Mouse (Mus musculus): ENCODE measurements around the gene Cxadr. TPM values are rescaled to one million over a fixed set of nuclear protein-coding genes. Genes with fewer than 3 reads are reported as not detected.

The Cxadr gene
- polyA plus RNA-seq, 1 experiment from 2014 or later, result 88.0 TPM

DNA sequence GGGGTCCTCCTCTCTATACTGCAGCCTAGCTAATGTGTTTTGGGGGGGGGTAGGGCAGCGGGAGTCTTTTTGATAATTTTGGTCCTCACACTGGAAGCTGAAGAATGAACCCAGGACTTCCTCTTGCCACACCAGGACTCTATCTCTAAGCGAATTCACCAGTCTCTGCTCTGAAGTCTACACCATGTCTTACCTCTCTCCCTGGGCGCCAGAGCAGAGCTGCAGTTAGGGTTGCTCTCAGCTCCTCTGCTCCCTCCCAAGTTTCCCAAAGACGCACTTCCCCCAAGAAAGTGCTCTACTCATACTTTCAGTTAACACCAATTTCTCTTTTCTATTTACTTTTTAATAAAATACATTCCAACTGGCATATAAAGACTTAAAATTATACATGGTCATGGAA lies 23.7 kb upstream of the Cxadr start:
- H3K27me3 ChIP-seq, result no peaks in the 10 kb centered on the region
- ChIA-PET POLR2A (interaction anchor here (1.0 kb wide), 1 partner anchor 10 kb away, joined by 3 read pairs; no protein-coding TSS in a partner anchor), CTCF (no interaction called here)
- ATAC-seq (no peak), DNase-seq (ENCODE audit: low read depth, low spot score) (no peak)
- TF ChIP-seq CTCF (IDR thresholded peaks at IDR 0.05), result no peak
- in situ Hi-C loops (cut with MboI; ENCODE audit: low pct_unique_long_range_greater_than_20kb), result no loop called here

- no peak for DNase-seq (ENCODE audit: low read depth, low spot score)
- no peaks in the 10 kb centered on the region for H3K27me3 ChIP-seq
- ChIA-PET CTCF (interaction anchor here (1.2 to 1.7 kb wide), 2 partner anchors 13 to 37 kb away, joined by 3 to 5 read pairs; no protein-coding TSS in a partner anchor), POLR2A (no interaction called here)
- no peak for ATAC-seq
- no peak for TF ChIP-seq CTCF (IDR thresholded peaks at IDR 0.05)
- in situ Hi-C loops (cut with MboI; ENCODE audit: low pct_unique_long_range_greater_than_20kb), result no loop called here
These were observed 21.0 kb upstream of the Cxadr start for GRCm38 (mm10) chr16:78280093-78280881.

DNA sequence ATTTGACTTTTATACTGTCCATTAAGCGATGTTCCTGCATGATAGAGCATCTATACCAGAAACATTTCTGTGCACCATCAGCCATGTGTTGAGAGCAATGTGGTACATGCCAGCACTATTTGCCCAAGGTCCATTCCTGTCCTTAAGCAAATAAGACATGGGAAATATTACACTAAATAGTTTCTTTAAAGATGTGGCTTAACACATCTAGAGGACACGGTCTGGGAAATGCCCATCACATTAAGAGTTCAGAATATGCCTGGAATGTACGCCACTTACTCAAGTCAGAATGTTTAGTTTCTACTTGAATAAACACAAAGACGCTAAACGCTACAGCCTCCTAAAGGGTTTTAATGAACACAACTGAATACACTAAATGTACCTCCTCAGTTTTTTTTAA lies 18.1 kb upstream of the Cxadr start:
- H3K27me3 ChIP-seq, result no peaks in the 10 kb centered on the region
- ATAC-seq (peak; percentile 93), DNase-seq (ENCODE audit: low read depth, low spot score) (no peak)
- ChIA-PET CTCF (no interaction called here), POLR2A (no interaction called here)
- no peak for TF ChIP-seq CTCF (IDR thresholded peaks at IDR 0.05)
- in situ Hi-C loops (cut with MboI; ENCODE audit: low pct_unique_long_range_greater_than_20kb), result no loop called here

- DNase-seq (ENCODE audit: low read depth, low spot score) (no peak), ATAC-seq (no peak)
- no peak for TF ChIP-seq CTCF (IDR thresholded peaks at IDR 0.05)
- in situ Hi-C loops (cut with MboI; ENCODE audit: low pct_unique_long_range_greater_than_20kb), result no loop called here
- ChIA-PET CTCF (interaction anchor here (1.2 kb wide), 1 partner anchor 23 kb away, joined by 4 read pairs; no protein-coding TSS in a partner anchor), POLR2A (no interaction called here)
- H3K27me3 ChIP-seq, result no peaks in the 10 kb centered on the region
These were observed 7.2 kb upstream of the Cxadr start for GRCm38 (mm10) chr16:78294051-78294450.

GRCm38 (mm10) chr16:78294606-78295275 lies 6.5 kb upstream of the Cxadr start:
- TF ChIP-seq CTCF (IDR thresholded peaks at IDR 0.05), result no peak
- CTCF ChIA-PET, result interaction anchor here (1.2 kb wide), 1 partner anchor 22 kb away, joined by 4 read pairs; no protein-coding TSS in a partner anchor
- ATAC-seq, result no peak

GRCm38 (mm10) chr16:78295601-78296000 lies 5.7 kb upstream of the Cxadr start:
- ATAC-seq (no peak), DNase-seq (ENCODE audit: low read depth, low spot score) (no peak)
- ChIA-PET POLR2A (no interaction called here), CTCF (no interaction called here)
- in situ Hi-C loops (cut with MboI; ENCODE audit: low pct_unique_long_range_greater_than_20kb), result no loop called here
- no peaks in the 10 kb centered on the region for H3K27me3 ChIP-seq
- TF ChIP-seq CTCF (IDR thresholded peaks at IDR 0.05), result no peak

More at GRCm38 (mm10) chr16:78294606-78295275, 6.5 kb upstream of the Cxadr start:
- DNase-seq (ENCODE audit: low read depth, low spot score), result no peak
- POLR2A ChIA-PET, result no interaction called here
- H3K27me3 ChIP-seq, result no peaks in the 10 kb centered on the region
- in situ Hi-C loops (cut with MboI; ENCODE audit: low pct_unique_long_range_greater_than_20kb), result no loop called here

DNA sequence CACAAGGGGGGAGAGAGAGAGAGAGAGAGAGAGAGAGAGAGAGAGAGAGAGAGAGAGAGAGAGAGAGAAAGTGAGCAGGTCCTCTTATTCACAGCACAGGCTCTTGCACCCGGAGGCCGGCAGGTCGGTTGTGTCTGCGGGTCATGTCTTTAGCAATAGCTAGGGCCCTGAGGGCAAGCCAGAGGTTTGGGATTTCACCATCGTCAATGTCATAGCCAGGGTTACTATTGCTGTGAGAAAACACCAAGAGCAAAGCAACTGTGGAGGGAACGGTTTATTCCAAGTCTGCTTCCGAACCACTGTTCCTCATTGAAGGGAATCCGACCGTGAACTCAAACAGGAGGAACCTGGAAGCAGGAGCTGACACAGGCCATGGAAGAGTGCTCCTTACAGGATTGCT lies 5.2 kb upstream of the Cxadr start:
- POLR2A ChIA-PET, result no interaction called here
- CTCF ChIA-PET, result no interaction called here
- ATAC-seq (no peak), DNase-seq (ENCODE audit: low read depth, low spot score) (no peak)
- no peaks in the 10 kb centered on the region for H3K27me3 ChIP-seq
- no peak for TF ChIP-seq CTCF (IDR thresholded peaks at IDR 0.05)
- in situ Hi-C loops (cut with MboI; ENCODE audit: low pct_unique_long_range_greater_than_20kb), result no loop called here

- CTCF ChIA-PET, result interaction anchor here (0.8 to 2.4 kb wide), 2 partner anchors 15 to 56 kb away, joined by 3 to 7 read pairs; no protein-coding TSS in a partner anchor
- POLR2A ChIA-PET, result interaction anchor here (0.6 to 1.0 kb wide), 4 partner anchors 15 to 1252 kb away, joined by 3 to 4 read pairs (median 3); no protein-coding TSS in a partner anchor
- in situ Hi-C loops (cut with MboI; ENCODE audit: low pct_unique_long_range_greater_than_20kb), result no loop called here
- DNase-seq (ENCODE audit: low read depth, low spot score) (no peak), ATAC-seq (peak; percentile 53)
- TF ChIP-seq CTCF (IDR thresholded peaks at IDR 0.05), result no peak
- no peaks in the 10 kb centered on the region for H3K27me3 ChIP-seq
These were observed 765 bp downstream of the Cxadr start for GRCm38 (mm10) chr16:78301831-78302677.

GRCm38 (mm10) chr16:78302678-78303050 lies 1.4 kb downstream of the Cxadr start:
- in situ Hi-C loops (cut with MboI; ENCODE audit: low pct_unique_long_range_greater_than_20kb), result no loop called here
- no peak for TF ChIP-seq CTCF (IDR thresholded peaks at IDR 0.05)
- no peaks in the 10 kb centered on the region for H3K27me3 ChIP-seq
- no peak for DNase-seq (ENCODE audit: low read depth, low spot score)
- ChIA-PET CTCF (interaction anchor here (0.8 to 2.4 kb wide), 2 partner anchors 14 to 57 kb away, joined by 3 to 7 read pairs; no protein-coding TSS in a partner anchor), POLR2A (interaction anchor here (0.6 to 1.0 kb wide), 4 partner anchors 15 to 1253 kb away, joined by 3 to 4 read pairs (median 3); no protein-coding TSS in a partner anchor)
- peak; percentile 36 for ATAC-seq

DNA sequence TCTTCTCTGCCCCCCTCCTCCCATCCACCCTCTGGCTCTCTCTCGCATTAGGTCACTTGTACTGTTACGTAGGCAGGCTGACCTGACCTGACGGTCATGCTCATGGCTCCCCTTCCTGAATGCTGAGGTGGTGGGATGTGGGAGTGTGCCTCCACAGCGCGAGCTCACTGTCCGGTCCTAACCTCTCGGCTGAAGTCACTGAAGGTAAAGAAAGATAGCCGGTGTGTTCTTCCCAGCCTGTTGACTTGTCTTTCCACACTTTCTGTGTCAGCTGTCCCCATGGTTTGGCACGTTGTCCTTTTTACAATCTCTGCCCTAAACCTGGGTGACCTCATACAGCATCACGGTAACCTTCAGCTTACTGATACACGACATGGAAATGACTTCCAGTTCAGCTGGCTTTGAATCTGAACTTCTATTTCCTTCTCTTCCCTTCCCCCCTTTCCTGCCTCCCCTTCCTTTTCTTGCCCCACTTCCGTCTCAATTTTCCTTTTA lies 4.4 kb downstream of the Cxadr start:
- in situ Hi-C loops (cut with MboI; ENCODE audit: low pct_unique_long_range_greater_than_20kb), result no loop called here
- DNase-seq (ENCODE audit: low read depth, low spot score), result no peak
- no peak for ATAC-seq
- no peaks in the 10 kb centered on the region for H3K27me3 ChIP-seq
- no peak for TF ChIP-seq CTCF (IDR thresholded peaks at IDR 0.05)
- ChIA-PET CTCF (interaction anchor here (1.8 kb wide), 1 partner anchor 12 kb away, joined by 7 read pairs; no protein-coding TSS in a partner anchor), POLR2A (no interaction called here)

Data from Patski (cell line).